Mouse (Mus musculus) spleen, postnatal 36 days (tissue): ENCODE measurements around the gene Rhot1.

Experiments
- DNase-seq, 2 experiments: peaks; one replicate each; pipeline ENCODE4 v3.0.0; 2022; ENCODE audit warnings: low spot score in 2 of 2, mixed read lengths in 1 of 2

Rhot1 gene

DNA sequence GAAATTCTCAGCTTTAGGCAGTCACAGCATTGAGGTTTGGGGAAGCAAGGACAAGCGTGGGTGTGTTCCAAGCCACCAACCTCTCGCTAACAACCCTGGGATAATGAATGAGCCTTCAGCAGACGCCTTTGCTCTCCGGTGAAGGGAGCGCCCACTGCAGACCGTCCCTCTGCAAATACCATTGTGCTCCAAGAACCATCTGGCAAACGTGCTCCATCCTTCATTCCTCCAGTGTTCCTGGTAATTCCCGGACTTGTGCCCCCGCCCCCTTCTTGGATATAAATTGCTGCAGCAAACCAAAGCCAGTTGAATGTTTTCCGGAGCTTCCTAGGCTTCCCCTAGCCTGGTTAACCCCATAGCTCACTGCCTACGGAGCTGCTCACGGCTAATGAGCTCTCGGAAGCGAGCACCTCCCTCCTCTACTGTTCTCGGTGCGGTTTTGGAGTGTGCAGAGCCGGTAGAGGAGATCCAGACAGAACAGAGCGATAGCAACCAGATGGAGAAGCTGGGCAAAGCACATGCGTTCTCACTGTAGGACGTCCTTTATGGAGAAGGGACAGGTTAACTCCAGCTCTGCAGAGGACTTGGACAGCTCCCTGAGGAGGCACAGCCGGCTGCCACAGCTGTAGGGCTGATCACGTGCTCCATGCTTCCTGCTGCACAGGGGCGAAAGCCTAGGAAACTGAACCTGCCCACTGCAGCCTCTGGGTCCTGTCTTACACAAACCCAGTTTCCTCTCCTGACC is 81.1 kb downstream of the Rhot1 start:
- DNase-seq, result peak in 1 of 2 experiments; percentile 4

DNA sequence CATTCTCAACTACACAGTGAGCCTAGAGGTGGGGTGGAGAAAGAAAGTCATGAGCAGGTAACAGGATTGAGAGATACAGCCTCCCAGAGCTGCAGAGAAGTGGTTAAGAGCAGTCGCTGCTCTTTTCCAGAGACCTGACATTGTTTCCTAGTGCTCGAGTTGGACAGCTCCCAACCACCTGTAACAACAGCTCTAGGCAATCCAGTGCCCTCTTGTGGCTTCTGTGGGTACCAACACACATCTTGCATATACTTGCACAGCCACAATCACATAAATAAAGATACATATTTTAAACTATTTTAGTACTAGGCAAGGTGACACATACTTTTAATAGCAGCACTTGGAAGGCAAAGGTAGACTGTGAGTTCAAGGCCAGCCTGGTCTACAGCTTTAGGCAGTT is 82.2 kb downstream of the Rhot1 start:
- no peak for DNase-seq

DNA sequence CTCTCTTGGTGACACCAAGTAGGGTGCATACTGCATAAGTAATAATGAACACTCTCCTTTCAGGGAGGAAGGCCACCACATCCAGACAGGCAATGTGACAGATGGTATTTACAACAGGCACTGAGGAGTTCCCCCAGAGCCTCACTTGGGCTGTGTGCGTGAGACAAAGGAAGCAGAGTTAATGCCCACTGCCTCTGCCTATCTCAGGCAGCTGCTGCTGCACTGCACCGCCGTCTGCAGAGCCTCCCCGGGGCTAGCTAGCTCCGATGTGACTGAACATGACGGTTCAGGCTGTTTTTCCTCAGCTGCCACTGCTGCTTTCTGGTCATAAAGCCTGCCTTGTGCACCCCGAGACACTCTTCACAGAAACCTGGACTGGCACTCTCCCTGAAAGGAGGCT is 83.6 kb downstream of the Rhot1 start:
- no peak for DNase-seq

DNA sequence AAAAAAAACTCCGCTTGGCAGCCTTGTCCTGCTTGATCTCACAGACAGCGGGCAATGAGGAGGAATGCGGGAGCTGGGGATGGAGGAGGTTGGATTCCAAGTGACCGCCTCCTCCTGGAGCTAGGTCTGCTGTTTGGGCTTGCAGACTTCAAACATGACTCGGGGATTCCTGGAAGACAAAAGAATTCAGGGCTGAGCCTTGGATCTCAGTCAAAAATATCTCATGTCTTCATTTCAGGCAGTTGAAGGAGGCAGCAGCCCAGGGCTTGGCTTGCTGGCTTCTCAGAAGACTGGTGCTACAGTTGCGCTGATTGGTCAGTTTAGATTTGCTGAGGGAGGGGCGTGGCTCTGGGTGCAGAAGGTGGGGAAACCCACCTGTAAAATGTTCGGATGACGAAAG is 86.2 kb downstream of the Rhot1 start:
- no peak for DNase-seq

DNA sequence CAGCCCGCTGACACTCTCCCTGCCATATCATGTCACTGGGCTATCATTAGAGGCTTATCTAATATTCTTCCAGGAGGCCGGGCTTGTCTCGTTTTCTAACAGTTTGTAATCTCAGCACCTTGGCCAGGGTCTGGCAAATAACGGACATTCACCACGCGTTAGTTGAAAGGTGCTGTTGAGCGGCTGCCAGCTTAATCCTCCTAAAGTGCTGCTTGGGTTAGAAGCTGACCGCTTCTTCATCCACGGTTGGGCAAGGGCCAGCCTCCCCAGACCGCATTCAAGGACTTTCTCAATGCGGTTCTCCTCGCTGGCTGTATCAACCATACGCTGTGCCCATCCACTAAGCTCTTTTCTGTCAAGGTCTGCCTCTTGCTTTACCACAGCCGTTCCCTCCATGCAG is 87.0 kb downstream of the Rhot1 start:
- DNase-seq, result no peak

DNA sequence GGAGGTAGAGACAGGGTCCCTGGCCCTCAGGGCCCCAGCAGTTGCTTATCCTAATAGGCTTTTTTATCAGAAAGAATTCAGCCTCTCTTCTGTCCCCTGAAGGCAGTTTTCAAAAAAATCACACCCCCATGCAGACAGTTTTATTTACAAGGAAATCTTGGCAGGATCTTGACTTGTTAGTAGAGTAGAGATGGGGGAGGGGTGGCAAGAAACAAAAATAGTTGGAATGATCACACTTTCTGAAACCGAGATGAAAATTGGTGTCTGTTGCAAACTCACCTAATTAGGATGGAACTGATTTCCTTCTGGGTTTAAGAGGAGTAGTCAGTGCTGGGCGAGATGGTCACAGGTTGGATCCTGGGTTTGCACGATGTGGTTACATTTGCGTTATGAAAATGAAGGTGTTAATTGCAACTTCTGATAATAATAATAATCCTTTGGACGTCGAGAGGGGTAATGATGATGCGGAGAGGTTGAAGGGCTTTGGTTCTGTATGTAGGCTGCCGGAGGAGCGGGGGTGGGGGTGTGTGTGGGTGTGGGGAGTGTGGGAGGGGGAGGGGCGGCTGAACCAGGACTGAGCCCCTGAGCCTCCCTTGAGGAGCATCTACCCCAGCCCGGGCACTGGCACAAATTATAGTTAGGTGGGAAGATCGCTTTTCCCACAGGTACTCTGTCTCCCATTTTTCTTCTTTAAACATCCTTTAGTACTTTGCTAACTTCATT is 90.9 kb downstream of the Rhot1 start:
- DNase-seq, result no peak

DNA sequence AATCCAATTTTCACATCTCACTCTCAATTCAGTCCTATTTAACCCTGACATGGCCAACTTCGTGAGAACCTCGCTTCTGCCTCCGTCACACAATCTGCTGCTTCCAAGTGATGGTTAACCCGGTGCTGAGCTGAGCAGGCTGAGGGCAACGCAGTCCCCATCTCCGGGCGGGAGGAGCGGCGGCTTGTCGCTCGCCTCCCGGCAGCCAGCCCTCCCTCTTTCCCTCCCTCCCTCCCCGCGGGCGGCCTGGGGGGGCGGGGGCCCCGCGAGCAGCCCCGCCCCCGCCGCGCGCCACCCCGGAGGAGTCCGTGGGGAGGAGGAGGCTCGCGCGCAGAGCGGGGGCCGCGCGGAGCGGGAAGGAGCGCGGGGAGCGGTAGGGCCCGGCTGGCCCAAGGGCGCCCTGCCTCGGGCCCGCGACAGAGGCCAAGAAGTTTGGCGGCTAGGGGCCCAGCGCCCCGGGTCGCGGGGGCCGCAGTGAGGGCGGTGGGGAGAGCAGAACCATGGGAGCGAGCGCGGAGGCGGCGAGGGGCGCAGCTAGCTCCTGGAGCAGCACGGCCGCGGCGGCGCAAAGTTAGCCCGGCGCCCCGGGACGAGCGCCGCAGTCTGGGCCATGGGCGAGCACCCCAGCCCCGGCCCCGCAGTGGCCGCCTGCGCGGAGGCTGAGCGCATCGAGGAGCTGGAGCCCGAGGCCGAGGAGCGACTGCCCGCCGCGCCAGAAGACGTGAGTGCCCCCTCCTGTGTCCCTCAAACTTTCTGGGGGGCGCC is 91.9 kb downstream of the Rhot1 start, which contains the start of gene Rhbdl3:
Gene Rhbdl3 (plus strand): TSS at position 362 of the 765 bp plus-strand sequence.
- DNase-seq, result peak in 1 of 2 experiments; percentile 21

DNA sequence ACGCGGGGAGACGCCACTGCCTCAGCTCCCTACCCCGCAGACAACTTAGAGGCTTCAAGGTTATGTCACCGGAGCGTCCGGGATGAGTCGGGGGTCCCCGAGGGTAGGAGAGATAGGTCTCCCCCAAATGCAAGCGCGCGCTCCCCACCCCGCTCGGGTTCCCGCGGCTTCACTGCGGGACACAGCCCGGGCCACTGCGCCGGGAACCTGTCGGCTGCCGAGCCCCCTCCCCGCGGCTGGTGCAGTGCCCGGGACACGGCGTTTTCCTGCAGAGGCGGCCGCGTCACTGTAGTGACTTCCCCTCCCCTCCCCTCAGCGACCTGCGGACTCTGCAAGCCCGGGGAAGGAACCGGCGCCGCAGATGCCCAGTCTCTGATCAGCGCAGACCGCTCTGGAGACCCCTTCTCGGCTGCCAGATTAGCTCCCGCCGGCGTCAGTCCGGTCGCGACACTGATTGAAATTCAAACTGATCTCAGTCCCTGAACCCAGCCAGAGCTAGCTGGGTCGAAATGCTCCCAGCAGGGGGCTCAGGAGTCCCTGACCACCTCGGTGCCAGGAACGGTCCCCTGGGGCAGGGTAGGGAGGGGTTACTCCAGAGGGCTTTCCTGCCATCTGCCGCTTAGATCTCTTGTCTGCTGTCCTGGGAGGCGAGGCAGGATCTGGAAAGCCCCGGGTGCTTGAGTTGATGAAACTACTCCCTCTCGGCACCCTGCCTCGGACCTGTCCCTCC is 92.7 kb downstream of the Rhot1 start:
- DNase-seq, result peak; percentile 12 to 18

DNA sequence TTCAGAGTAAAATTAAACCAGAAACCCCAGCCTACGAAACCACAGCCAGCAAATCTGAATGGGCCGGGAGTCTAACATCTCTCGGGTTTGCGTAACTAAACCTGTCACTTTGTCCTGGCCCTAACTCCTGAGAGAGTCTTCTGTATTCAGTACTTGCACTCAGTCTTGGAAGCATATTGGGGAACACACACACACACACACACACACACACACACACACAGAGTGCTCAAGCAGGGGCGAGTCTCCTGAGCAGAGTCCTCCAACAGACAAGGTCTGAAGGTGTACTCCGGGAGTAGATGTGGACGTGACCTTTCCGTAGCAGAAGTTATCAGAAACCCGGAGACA is 93.2 kb downstream of the Rhot1 start:
- DNase-seq, result no peak

DNA sequence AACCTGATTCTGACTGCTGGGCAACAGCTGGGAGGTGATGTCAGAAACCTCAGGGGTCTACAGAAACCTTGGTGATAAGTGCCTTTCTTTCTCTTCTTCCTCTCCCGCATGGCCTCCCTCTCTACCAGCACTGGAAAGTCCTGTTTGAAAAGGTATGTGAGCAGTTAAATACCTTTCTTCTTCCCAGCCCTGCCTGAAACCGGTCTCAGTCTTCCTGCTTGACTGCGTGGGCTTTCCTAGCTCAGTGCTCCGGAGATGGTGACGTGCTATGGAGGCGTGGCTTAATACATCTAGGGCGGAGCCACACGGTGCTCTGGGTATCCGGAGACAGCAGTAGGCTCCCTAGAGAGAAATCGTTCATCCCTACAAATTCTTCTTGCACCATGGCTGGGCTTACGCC is 93.7 kb downstream of the Rhot1 start:
- DNase-seq, result peak; percentile 58 to 62

DNA sequence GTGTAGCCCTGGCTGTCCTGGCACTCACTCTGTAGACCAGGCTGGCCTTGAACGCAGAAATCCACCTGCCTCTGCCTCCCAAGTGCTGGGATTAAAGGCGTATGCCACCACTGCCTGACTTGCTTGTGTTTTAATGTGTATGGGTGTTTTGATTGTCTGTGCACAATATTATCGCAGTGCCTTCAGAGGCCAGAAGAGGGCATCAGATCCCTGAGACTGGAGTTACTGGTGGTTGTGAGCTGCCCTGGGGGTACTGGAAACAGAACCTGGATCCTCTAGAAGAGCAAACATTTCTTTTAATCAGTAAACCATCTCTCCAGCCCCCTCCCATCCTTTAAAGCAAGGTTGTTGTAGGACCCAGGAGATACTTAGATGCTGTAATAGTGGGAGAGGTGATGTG is 94.9 kb downstream of the Rhot1 start:
- no peak for DNase-seq

DNA sequence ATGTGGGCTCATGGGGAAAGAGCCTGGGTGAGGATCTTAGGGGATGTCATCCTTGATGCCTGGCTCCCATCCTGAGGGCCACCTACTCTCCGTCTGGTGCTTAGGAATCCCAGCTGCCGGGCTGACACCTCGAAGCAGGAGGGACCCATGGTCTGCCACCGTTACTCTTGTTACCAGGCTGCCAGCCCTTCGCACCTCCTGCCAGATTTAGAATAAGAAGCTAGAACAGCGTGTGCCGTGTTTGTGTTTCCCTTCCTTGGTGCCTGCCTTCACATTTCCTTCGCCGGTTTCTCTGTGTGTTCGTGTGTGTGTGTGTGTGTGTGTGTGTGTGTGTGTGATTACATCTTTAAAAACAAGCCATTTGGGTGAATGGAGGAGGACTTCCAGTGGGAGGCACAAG is 96.0 kb downstream of the Rhot1 start:
- no peak for DNase-seq

DNA sequence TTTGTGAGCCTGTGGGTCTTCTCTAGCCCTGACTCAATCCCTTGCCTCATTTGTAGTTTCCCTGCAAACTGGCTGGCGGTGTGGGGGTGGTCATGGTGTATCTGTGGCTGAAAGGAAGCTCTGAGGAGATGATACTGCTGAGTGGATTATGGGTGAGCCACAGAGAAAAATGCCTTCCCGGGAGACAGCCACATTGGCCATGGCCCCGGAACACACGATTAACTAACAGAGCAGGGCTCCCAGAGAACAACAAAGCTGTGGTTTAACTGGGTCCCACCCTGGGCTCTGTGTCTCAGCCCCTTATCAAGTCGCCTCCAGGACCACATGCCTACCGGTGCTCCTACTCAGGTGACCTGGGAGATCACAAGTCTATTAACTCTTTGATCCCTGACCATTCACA is 99.7 kb downstream of the Rhot1 start:
- DNase-seq, result no peak

DNA sequence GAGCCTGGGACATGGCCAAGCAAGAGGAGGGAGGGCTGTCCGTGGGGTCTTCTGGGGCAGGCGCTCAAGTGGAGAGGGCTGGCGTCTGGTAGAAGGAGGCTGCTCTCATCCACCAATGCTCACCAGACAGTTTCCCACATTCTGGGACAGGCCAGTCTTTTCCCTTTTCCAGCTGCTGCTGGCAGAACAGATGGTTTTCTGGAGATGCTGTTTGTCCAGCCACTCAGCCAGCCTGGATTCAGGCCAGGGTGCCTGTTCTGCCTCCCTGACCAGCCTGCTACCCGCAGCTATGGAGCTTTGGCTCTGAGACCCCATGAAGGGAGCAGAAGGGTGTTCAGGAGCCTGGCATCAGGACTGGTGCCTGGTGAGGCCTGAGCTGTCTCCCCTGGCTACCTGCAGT is 102.5 kb downstream of the Rhot1 start:
- DNase-seq, result no peak

DNA sequence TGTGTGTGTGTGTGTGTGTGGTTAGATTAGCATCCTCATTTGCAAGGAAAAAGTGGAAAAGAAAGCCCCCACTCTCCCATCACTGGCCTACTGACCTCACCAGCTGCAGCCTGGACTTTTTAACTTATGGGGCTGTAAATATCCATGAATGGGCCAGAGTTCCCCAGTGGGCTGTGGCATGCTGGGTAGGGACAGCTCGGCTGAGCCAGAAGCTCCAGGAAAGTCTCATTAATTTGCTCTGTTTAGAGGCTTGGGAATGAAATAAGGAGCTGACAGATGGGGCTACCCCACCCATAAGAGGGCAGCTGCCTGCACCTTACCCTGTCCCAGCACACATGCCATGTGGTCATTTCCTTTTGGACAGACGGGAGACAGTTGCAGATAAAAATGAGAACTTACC is 103.2 kb downstream of the Rhot1 start:
- no peak for DNase-seq

DNA sequence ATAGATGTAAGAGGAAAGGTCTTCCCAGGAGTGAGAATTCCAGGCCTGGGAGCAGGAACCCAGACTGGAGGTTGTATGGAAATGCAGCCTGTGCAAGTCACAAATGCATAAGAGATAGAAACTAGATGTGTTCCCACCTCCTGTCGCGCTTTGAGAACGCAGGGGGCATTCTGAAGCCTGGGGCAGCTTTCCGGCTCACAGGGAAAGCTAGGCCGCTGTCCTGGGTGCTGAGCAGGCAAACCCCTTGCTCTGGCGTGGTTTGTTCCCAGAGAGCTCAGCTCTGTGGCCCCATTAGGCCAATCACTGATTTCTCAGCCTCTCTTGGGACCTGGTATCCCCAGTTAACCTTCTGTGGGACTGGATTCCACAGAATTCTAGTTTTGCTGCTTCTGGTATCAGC is 103.7 kb downstream of the Rhot1 start:
- no peak for DNase-seq

DNA sequence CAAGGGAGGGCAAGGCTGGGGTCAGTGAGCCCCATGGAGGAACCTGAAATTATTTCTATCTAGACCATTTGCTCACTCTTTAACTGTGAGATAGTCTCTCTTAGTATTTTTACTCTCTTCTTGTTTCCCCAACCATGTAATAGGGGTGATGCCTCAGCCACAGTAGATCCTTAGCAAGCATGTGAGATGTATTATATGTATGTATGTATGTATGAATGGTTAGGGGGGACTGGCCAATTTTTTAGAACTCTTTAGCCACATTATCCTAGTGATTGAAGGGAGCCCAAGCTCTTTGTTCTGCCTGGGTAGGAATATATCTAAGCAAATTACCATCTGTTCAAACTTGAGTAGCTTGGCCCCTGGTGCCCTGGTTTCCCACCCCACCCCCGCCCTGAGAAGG is 104.6 kb downstream of the Rhot1 start:
- no peak for DNase-seq

DNA sequence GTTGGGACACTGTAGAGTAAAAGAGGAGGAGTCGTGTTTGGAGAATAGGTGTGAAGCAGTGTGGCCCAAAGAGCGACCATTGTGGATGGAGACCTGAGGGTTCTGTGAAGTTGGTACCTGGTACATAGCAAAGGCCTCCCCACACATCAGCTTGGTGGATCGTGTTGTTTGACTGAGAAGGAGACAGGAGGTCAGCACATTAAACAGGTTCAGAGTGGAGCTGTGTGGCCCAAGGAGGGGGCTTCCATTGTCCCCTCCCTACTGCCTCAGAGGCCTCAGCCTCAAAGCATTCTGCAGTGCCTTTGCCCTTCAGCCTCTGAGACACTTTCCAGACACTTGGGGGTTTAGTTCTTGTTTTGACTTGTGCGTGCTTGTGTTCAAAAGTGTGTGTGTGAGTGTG is 105.1 kb downstream of the Rhot1 start:
- DNase-seq, result no peak

DNA sequence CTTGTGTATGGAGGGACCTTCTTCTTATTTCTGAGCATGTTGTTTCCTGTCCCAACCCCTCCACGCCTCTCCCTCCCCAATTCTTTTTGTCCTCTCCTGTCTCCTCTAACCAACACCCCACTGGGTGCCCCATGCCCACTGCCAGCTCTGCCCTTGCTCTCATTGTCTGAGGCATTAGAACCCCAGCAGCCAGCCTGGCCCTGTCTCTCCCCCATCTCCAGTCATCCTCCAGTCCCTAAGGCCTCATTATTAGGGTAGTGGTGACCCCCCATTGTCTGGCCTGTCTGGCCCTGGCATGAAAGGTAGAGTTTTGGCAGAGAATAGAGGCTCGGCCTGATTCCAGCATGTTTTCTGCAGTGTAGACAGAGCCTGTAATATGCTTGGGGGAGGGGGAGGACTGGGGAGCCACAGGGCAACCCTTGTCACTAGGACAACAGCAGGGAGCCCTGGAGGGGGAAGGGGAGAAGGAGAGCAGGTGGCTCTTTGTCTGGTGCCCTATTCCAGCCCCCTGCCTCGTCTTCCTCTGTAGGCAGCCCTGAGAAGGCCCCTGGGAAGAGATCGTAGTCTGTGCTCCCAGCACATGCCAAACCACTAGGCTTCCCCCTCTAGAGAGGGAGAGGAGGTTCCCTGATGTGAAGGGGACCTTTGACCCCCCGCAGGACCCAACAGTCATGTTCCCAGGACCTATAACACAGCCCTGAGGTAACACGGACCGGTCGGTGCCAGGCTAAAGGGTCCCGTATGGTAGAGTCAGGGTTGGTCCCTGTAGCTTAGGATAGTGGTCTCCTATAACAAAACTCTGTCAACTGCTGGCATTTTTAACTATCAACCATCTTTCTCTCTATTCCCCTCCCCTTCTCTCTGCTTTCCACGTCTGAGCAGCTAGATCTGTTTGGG is 107.2 kb downstream of the Rhot1 start:
- DNase-seq, result no peak
